Mouse (Mus musculus) mouse trophoblast stem cell (cell line): ENCODE results near the gene Nradd.

Source experiments
- in situ Hi-C, 2 experiments: fragments of 300-500 bp; cut with MseI, MboI; formaldehyde crosslinking; loops; 2 replicates in 1 of 2; 3 replicates in 1 of 2; pipeline ENCODE4 v1.15.1; 2025

The Nradd gene

GRCm38 (mm10) chr9:110617081-110617480 is 7.2 kb downstream of the Nradd start:
- in situ Hi-C loops, result no loop called here

GRCm38 (mm10) chr9:110611471-110611870 is 12.8 kb downstream of the Nradd start:
- in situ Hi-C loops, result no loop called here

- in situ Hi-C loops, result loop anchor here in 1 of 2 experiments (25.0 kb wide), 1 partner anchor 396 kb away; no protein-coding TSS in a partner anchor
Observed at GRCm38 (mm10) chr9:110583521-110583920, 40.7 kb downstream of the Nradd start.

- in situ Hi-C loops, result loop anchor here in 1 of 2 experiments (25.0 kb wide), 1 partner anchor 395 kb away; no protein-coding TSS in a partner anchor
Observed at GRCm38 (mm10) chr9:110582161-110582560, 42.1 kb downstream of the Nradd start.
